Mouse (Mus musculus) MEL (cell line): ENCODE results near the gene Creg1. TPM values are rescaled to one million over a fixed set of nuclear protein-coding genes. Genes with fewer than 3 reads are reported as not detected.

Source experiments
- DNase-seq: peaks from one replicate; pipeline ENCODE4 v3.0.0; 2011; ENCODE audit warnings: low read depth, low spot score
- H3K27ac ChIP-seq: 2 replicates; pipeline ENCODE4 v1.5.1; 2012; ENCODE audit warnings: low read depth, mild to moderate bottlenecking, control low read depth, low read length, moderate library complexity; ENCODE audit not compliant: control insufficient read depth
- H3K27me3 ChIP-seq, 2 experiments: fragments of 150-350 bp in 1 of 2; sonication (generic) in 1 of 2; 2 replicates each; pipeline ENCODE4 v1.6.1; 2012; ENCODE audit warnings: low read length in 2 of 2, mild to moderate bottlenecking in 2 of 2, improper control_type of control experiment in 1 of 2, moderate library complexity in 1 of 2; ENCODE audit not compliant: insufficient read depth in 2 of 2, control insufficient read depth in 1 of 2
- H3K36me3 ChIP-seq, 2 experiments: 2 replicates each; pipeline ENCODE4 v1.6.1; 2012 to 2014; ENCODE audit warnings: low read length in 2 of 2, improper control_type of control experiment in 1 of 2, inconsistent platforms in 1 of 2, mild to moderate bottlenecking in 1 of 2; ENCODE audit not compliant: insufficient read depth in 2 of 2, control insufficient read depth in 1 of 2
- H3K4me1 ChIP-seq, 2 experiments: fragments of 150-350 bp in 1 of 2; sonication (generic) in 1 of 2; 2 replicates each; pipeline ENCODE4 v1.6.1; 2012; ENCODE audit warnings: low read length in 2 of 2, improper control_type of control experiment in 1 of 2, mild to moderate bottlenecking in 1 of 2; ENCODE audit not compliant: insufficient read depth in 2 of 2, control insufficient read depth in 1 of 2
- H3K4me3 ChIP-seq, 2 experiments: fragments of 150-350 bp in 1 of 2; sonication (generic) in 1 of 2; 2 replicates each; pipeline ENCODE4 v1.5.1; 2012; ENCODE audit warnings: low read depth in 2 of 2, low read length in 2 of 2, mild to moderate bottlenecking in 2 of 2, moderate library complexity in 2 of 2, control low read depth in 1 of 2, improper control_type of control experiment in 1 of 2; ENCODE audit not compliant: control insufficient read depth in 1 of 2, insufficient read depth in 1 of 2
- H3K79me2 ChIP-seq: 2 replicates; pipeline ENCODE4 v1.6.1; 2012; ENCODE audit warnings: mild to moderate bottlenecking, low read length, moderate library complexity; ENCODE audit not compliant: control insufficient read depth, poor library complexity, insufficient read depth
- H3K9ac ChIP-seq: 2 replicates; pipeline ENCODE4 v1.6.1; 2012; ENCODE audit warnings: low read depth, mild to moderate bottlenecking, control low read depth, low read length, moderate library complexity; ENCODE audit not compliant: control insufficient read depth, poor library complexity, severe bottlenecking
- H3K9me3 ChIP-seq: fragments of 150-350 bp; sonication (generic); replicated peaks from 2 replicates; pipeline ENCODE4 v1.6.1; 2012; ENCODE audit warnings: mild to moderate bottlenecking, low read length, improper control_type of control experiment, moderate library complexity; ENCODE audit not compliant: insufficient read depth
- CHD1 ChIP-seq: IDR thresholded peaks from 2 replicates; pipeline ENCODE4 v1.6.1; 2012; ENCODE audit warnings: low read depth, mild to moderate bottlenecking, inconsistent platforms, low read length, improper control_type of control experiment
- ELF1 ChIP-seq: IDR thresholded peaks from 2 replicates; pipeline ENCODE4 v1.6.1; 2014; ENCODE audit warnings: low read depth, mild to moderate bottlenecking, inconsistent platforms, low read length, improper control_type of control experiment, moderate library complexity
- ETS1 ChIP-seq: IDR thresholded peaks from 2 replicates; pipeline ENCODE4 v1.6.1; 2012; ENCODE audit warnings: low read depth, mild to moderate bottlenecking, inconsistent platforms, low read length, improper control_type of control experiment, moderate library complexity
- HCFC1 ChIP-seq: IDR thresholded peaks from 2 replicates; pipeline ENCODE4 v1.6.1; 2012; ENCODE audit warnings: low read depth, mild to moderate bottlenecking, inconsistent platforms, low read length, improper control_type of control experiment, moderate library complexity
- JUND ChIP-seq: IDR thresholded peaks from 2 replicates; pipeline ENCODE4 v1.6.1; 2011; ENCODE audit warnings: low read depth, mild to moderate bottlenecking, improper control_type of control experiment, low read length
- KAT2A ChIP-seq: conservative IDR thresholded peaks from 2 replicates; pipeline ENCODE4 v1.6.1; 2012; ENCODE audit warnings: low read depth, low read length, improper control_type of control experiment, inconsistent platforms
- MYB ChIP-seq: IDR thresholded peaks from 2 replicates; pipeline ENCODE4 v1.6.1; 2011; ENCODE audit warnings: mild to moderate bottlenecking, low read depth, low read length, improper control_type of control experiment
- NELFE ChIP-seq: IDR thresholded peaks from 2 replicates; pipeline ENCODE4 v1.6.1; 2011; ENCODE audit warnings: low read depth, low read length, improper control_type of control experiment
- POLR2AphosphoS5 ChIP-seq: IDR thresholded peaks from 2 replicates; pipeline ENCODE4 v1.6.1; 2012; ENCODE audit warnings: low read depth, borderline replicate concordance, mild to moderate bottlenecking, inconsistent platforms, low read length, moderate library complexity, mixed read lengths
- RAD21 ChIP-seq: IDR thresholded peaks from 2 replicates; pipeline ENCODE4 v1.6.1; 2011; ENCODE audit warnings: mild to moderate bottlenecking, low read depth, low read length, improper control_type of control experiment
- RCOR1 ChIP-seq: IDR thresholded peaks from 2 replicates; pipeline ENCODE4 v1.6.1; 2012; ENCODE audit warnings: low read depth, mild to moderate bottlenecking, inconsistent platforms, low read length, improper control_type of control experiment
- TBP ChIP-seq: IDR thresholded peaks from 2 replicates; pipeline ENCODE4 v1.8.0; 2011; ENCODE audit warnings: low read depth, low read length, improper control_type of control experiment
- UBTF ChIP-seq: IDR thresholded peaks from 2 replicates; pipeline ENCODE4 v1.6.1; 2012; ENCODE audit warnings: low read depth, mild to moderate bottlenecking, inconsistent platforms, low read length, improper control_type of control experiment, moderate library complexity, borderline replicate concordance; ENCODE audit not compliant: insufficient read depth
- USF1 ChIP-seq: IDR thresholded peaks from 2 replicates; pipeline ENCODE4 v1.6.1; 2014; ENCODE audit warnings: low read depth, mild to moderate bottlenecking, inconsistent platforms, low read length, improper control_type of control experiment, moderate library complexity
- USF2 ChIP-seq, 2 experiments: IDR thresholded peaks; 2 replicates each; pipeline ENCODE4 v1.6.1; 2011 to 2012; ENCODE audit warnings: improper control_type of control experiment in 2 of 2, low read length in 2 of 2, borderline replicate concordance in 1 of 2, inconsistent platforms in 1 of 2, low read depth in 1 of 2, mild to moderate bottlenecking in 1 of 2; ENCODE audit not compliant: insufficient read depth in 1 of 2
- ZC3H11A ChIP-seq: IDR thresholded peaks from 2 replicates; pipeline ENCODE4 v1.6.1; 2012; ENCODE audit warnings: low read depth, mild to moderate bottlenecking, inconsistent platforms, low read length, improper control_type of control experiment
- polyA plus RNA-seq, 2 experiments: library from polyadenylated mRNA; stranded (reverse) in 1 of 2; unstranded in 1 of 2; fragments of >175 nt in 1 of 2; fragments of >200 nt in 1 of 2; gene quantifications; 2 replicates each; pipeline versions ENCODE4 v1.2.1 to v1.2.4; 2012; ENCODE audit warnings: low replicate concordance in 2 of 2, low read depth in 1 of 2; ENCODE audit not compliant: insufficient read length in 2 of 2, insufficient read depth in 1 of 2, missing spikeins in 1 of 2
- total RNA-seq: library from RNA; depleted of rRNA; stranded (reverse); fragments of 300-350 nt; gene quantifications from 2 replicates; pipeline ENCODE4 v1.2.3, GENCODE M21; 2012

Gene Creg1
- total and polyA plus RNA-seq, 3 experiments, result 83.6 to 184 TPM; not detected in 1

- TF ChIP-seq USF1, result no peak
- TF ChIP-seq ETS1, result no peak
- no peak for TF ChIP-seq TBP
- no peak for TF ChIP-seq USF2 (IDR thresholded peaks at IDR 0.05; ENCODE audit: borderline replicate concordance in 1 of 2, insufficient read depth in 1 of 2, low read depth in 1 of 2, low read length in 2 of 2)
- no peak for TF ChIP-seq ELF1
- no peak for TF ChIP-seq HCFC1
- H3K36me3 ChIP-seq, result no peaks in the 10 kb centered on the region
These were observed 38.3 kb downstream of the Creg1 start for GRCm38 (mm10) chr1:165801709-165802310.

DNA sequence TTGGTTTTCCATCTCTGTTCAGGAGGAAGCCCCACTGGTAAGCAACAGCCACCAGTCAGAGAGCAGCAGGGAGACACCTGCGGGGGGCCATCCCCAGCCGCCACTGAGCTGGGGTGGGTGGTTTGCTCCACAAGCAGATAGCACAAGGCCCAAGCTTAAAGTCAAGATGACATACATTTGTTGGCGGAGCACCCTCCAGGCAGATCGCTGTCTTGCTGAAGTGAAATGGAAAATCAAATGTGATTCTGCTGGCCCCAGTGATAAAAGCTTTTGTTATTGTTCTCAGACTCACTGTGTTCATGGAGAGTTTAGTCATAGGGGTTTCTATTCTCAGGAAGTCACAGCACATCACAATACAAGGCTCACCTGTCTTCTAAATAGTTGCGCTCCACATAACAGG is 39.6 kb downstream of the Creg1 start:
- H3K36me3 ChIP-seq, result no peaks in the 10 kb centered on the region
- no peak overlapping the region for H3K27ac ChIP-seq
- no peak overlapping the region for H3K4me3 ChIP-seq
- no peaks in the 10 kb centered on the region for H3K79me2 ChIP-seq
- H3K4me1 ChIP-seq, result no peaks in the 10 kb centered on the region
- H3K9ac ChIP-seq, result no peak overlapping the region
- no peaks in the 10 kb centered on the region; a peak in 1 of 4 replicates for H3K27me3 ChIP-seq
- TF ChIP-seq USF1, result no peak
- H3K9me3 ChIP-seq, result no peaks in the 10 kb centered on the region
- no peak for DNase-seq

More at GRCm38 (mm10) chr1:165801709-165802310, 38.3 kb downstream of the Creg1 start:
- Histone ChIP-seq H3K4me3 (no peak overlapping the region), H3K27ac (no peak overlapping the region), H3K27me3 (no peaks in the 10 kb centered on the region; a peak in 1 of 4 replicates), H3K4me1 (no peaks in the 10 kb centered on the region), H3K9ac (no peak overlapping the region), H3K79me2 (no peaks in the 10 kb centered on the region), H3K9me3 (no peaks in the 10 kb centered on the region)
- DNase-seq, result no peak

DNA sequence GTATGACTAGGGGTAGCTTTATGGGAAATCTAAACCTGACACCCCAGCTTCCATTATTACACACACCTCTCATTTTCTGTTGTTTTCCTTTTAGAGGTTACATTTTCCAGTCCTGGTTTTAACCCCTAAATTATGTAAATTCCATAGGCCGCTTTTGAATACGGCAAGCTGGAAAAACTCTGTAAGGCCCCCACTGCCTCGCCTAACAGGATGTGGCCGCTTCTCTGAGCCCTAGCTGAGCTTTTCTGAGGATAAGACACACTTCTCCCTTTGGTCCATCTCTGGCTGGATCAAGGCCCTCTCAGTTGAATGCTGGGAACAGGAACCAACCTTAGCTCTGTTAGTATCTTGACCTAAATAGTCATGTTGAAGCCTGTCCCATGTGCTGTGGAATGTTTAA is 40.6 kb downstream of the Creg1 start:
- Histone ChIP-seq H3K9ac (no peak overlapping the region), H3K36me3 (no peaks in the 10 kb centered on the region), H3K4me1 (no peaks in the 10 kb centered on the region), H3K27ac (no peak overlapping the region), H3K27me3 (no peaks in the 10 kb centered on the region; a peak in 1 of 4 replicates)
- DNase-seq, result no peak
- no peak for TF ChIP-seq CHD1
- TF ChIP-seq, all 39 proteins: peak for 0
- H3K79me2 ChIP-seq, result no peaks in the 10 kb centered on the region
- no peak overlapping the region for H3K4me3 ChIP-seq
- H3K9me3 ChIP-seq, result no peaks in the 10 kb centered on the region

DNA sequence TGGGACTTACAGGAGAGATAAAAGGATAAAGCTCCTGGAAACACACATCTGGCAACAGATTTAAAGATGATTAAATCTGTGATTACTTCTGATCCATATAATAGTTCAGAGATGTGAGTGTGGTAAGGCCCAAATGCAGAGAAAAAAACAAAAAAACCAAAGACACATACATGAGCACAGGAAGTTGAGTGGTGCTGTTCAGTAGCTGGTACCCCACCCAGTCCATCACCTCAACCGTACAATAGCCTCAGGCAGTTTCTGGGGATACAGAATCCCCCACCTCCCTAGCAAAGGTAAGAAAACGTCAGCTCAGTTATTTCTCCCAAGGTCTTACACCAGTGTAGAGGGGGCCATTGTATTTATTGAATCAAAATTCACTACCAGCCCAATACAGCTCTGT is 47.1 kb downstream of the Creg1 start:
- DNase-seq, result no peak
- no peaks in the 10 kb centered on the region for H3K79me2 ChIP-seq
- no peak overlapping the region for H3K27ac ChIP-seq
- peaks cover 0 to 11% of the 10 kb centered on the region in 2 experiments; a peak in 2 of 4 replicates for H3K36me3 ChIP-seq
- peaks cover 0 to 14% of the 10 kb centered on the region in 2 experiments; a peak in 2 of 4 replicates for H3K4me1 ChIP-seq
- no peak overlapping the region for H3K9ac ChIP-seq
- H3K9me3 ChIP-seq, result no peaks in the 10 kb centered on the region
- no peak overlapping the region for H3K4me3 ChIP-seq
- H3K27me3 ChIP-seq, result no peaks in the 10 kb centered on the region
- TF ChIP-seq NELFE (no peak), ZC3H11A (no peak), RCOR1 (no peak), POLR2AphosphoS5 (no peak), KAT2A (no peak), UBTF (no peak), JUND (no peak), ELF1 (no peak), MYB (no peak), USF1 (no peak), RAD21 (no peak)
- TF ChIP-seq, all 39 proteins: peak for 0
